Mouse (Mus musculus): ENCODE data around the gene Cfap44.

The Cfap44 gene

GRCm38 (mm10) chr16:44496971-44497464 is 102.4 kb downstream of the Cfap44 start:
- no peak for DNase-seq (ENCODE audit: low spot score)

- no peak for DNase-seq (ENCODE audit: low spot score)
Measured at GRCm38 (mm10) chr16:44498447-44498846, 103.9 kb downstream of the Cfap44 start.

- DNase-seq (ENCODE audit: low spot score): no peak
Measured at GRCm38 (mm10) chr16:44501783-44502182, 107.2 kb downstream of the Cfap44 start.

GRCm38 (mm10) chr16:44502325-44502724 is 107.7 kb downstream of the Cfap44 start:
- no peak for DNase-seq (ENCODE audit: low spot score)

GRCm38 (mm10) chr16:44502895-44503575 is 108.4 kb downstream of the Cfap44 start:
- DNase-seq (ENCODE audit: low spot score): no peak

- DNase-seq (ENCODE audit: low spot score): no peak
Measured at GRCm38 (mm10) chr16:44505243-44505642, 110.6 kb downstream of the Cfap44 start.

GRCm38 (mm10) chr16:44507027-44507929 is 112.7 kb downstream of the Cfap44 start:
- DNase-seq (ENCODE audit: low spot score): no peak

GRCm38 (mm10) chr16:44508025-44508424 is 113.4 kb downstream of the Cfap44 start:
- DNase-seq (ENCODE audit: low spot score): no peak

- no peak for DNase-seq (ENCODE audit: low spot score)
Measured at GRCm38 (mm10) chr16:44508772-44509171, 114.2 kb downstream of the Cfap44 start.

- DNase-seq (ENCODE audit: low spot score): no peak
Measured at GRCm38 (mm10) chr16:44509458-44510344, 115.1 kb downstream of the Cfap44 start.

- DNase-seq (ENCODE audit: low spot score): no peak
Measured at GRCm38 (mm10) chr16:44510521-44511213, 116.1 kb downstream of the Cfap44 start.

GRCm38 (mm10) chr16:44516498-44516897 is 121.9 kb downstream of the Cfap44 start:
- DNase-seq (ENCODE audit: low spot score): no peak

GRCm38 (mm10) chr16:44523595-44523994 is 129.0 kb downstream of the Cfap44 start:
- DNase-seq (ENCODE audit: low spot score): no peak

- DNase-seq (ENCODE audit: low spot score): no peak
Measured at GRCm38 (mm10) chr16:44526044-44526443, 131.4 kb downstream of the Cfap44 start.

- DNase-seq (ENCODE audit: low spot score): no peak
Measured at GRCm38 (mm10) chr16:44526689-44527088, 132.1 kb downstream of the Cfap44 start.

- no peak for DNase-seq (ENCODE audit: low spot score)
Measured at GRCm38 (mm10) chr16:44527218-44527905, 132.8 kb downstream of the Cfap44 start.

- no peak for DNase-seq (ENCODE audit: low spot score)
Measured at GRCm38 (mm10) chr16:44528955-44529354, 134.4 kb downstream of the Cfap44 start.

- no peak for DNase-seq (ENCODE audit: low spot score)
Measured at GRCm38 (mm10) chr16:44529691-44530090, 135.1 kb downstream of the Cfap44 start.

GRCm38 (mm10) chr16:44530191-44530590 is 135.6 kb downstream of the Cfap44 start:
- no peak for DNase-seq (ENCODE audit: low spot score)

- DNase-seq (ENCODE audit: low spot score): no peak
Measured at GRCm38 (mm10) chr16:44530829-44531228, 136.2 kb downstream of the Cfap44 start.
